ENCODE assay signal across 9 mouse cellular contexts in the genomic region with DNA sequence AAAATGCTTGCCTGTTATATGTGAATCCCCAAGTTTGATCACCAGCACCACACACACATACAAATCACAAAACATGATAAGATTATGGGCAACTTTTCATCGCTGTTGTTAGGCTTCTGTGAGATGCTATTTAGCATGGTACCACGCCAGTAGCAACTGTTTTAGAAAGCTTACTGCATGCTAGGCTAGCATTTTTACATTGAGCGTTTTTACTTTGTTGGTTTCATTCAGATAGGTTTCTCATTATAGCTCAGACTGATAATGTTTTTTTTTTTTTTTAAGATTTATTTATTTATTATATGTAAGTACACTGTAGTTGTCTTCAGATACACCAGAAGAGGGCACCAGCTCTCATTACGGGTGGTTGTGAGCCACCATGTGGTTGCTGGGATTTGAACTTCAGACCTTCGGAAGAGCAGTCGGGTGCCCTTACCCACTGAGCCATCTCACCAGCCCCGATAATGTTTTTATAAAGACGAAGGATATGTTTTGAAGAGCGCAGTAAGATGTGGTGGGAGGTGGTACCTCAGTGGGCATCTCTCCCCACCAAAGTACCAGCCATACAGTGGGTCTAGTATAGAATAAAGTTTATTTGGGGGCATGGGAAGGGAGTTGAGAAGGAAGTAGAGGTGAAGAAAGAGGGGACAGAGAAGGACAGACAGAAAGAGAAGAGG. TPM values are rescaled to one million over a fixed set of nuclear protein-coding genes. Genes with fewer than 3 reads are reported as not detected.
DNase-seq lines count a peak whose midpoint lies in the region; ATAC-seq and TF ChIP-seq lines count a peak whose summit lies in the region.
"Had no signal": no experiment of that assay in that cellular context is flagged by ENCODE, and none has a peak within 500 bp of the region (broad histone marks: within the 10 kb centered on the region; RNA-seq: fewer than 3 reads in every experiment).

No protein-coding gene starts in this region.

- DNase-seq in left cerebral cortex, adult 2 months (ENCODE audit: extremely low spot score in 1 of 2, low spot score in 2 of 2), result no peak
- DNase-seq in left cerebral cortex, adult 9 months (ENCODE audit: low spot score in 2 of 2), result no peak
- no peak for DNase-seq in retina, postnatal 1 day
- no peak for DNase-seq in urinary bladder, postnatal 36 days (ENCODE audit: low spot score in 2 of 2)
- DNase-seq in gastrocnemius, postnatal 36 days, result no peak

- no peak overlapping the region for H3K27ac ChIP-seq in left cerebral cortex, adult 2 months
- no peak overlapping the region for H3K27ac ChIP-seq in embryonic facial prominence, embryonic 15.5 days (replicated peaks)
- H3K27ac ChIP-seq in intestine, postnatal 0 days (ENCODE audit: low read depth, low read length), result no peak overlapping the region
- H3K27ac ChIP-seq in neural tube, embryonic 13.5 days (replicated peaks), result no peak overlapping the region

- peak overlapping the region; percentile 71 for H3K4me3 ChIP-seq in left cerebral cortex, adult 2 months
- H3K4me3 ChIP-seq in embryonic facial prominence, embryonic 15.5 days (replicated peaks), result peak overlapping the region; percentile 62
- peak overlapping the region; percentile 55 for H3K4me3 ChIP-seq in intestine, postnatal 0 days (ENCODE audit: low read depth, low read length)
- peak overlapping the region; percentile 80 for H3K4me3 ChIP-seq in neural tube, embryonic 13.5 days

- intact Hi-C loops in left cerebral cortex, adult 2 months (cut with DNase I), result no loop called here
- intact Hi-C loops in gastrocnemius, postnatal 36 days (cut with DNase I), result no loop called here

- H3K9me3 ChIP-seq in embryonic facial prominence, embryonic 15.5 days (replicated peaks), result no peaks in the 10 kb centered on the region
- H3K9me3 ChIP-seq in intestine, postnatal 0 days (ENCODE audit: control insufficient read depth), result no peaks in the 10 kb centered on the region
- no peaks in the 10 kb centered on the region for H3K9me3 ChIP-seq in neural tube, embryonic 13.5 days

- TF ChIP-seq CTCF in left cerebral cortex, adult 2 months (IDR thresholded peaks at IDR 0.05), result no peak; the same call in none of the 2 replicates
- peak; percentile 49 for TF ChIP-seq CTCF in intestine, postnatal 0 days (IDR thresholded peaks at IDR 0.05; ENCODE audit: low read depth)

- no peaks in the 10 kb centered on the region for H3K27me3 ChIP-seq in embryonic facial prominence, embryonic 15.5 days
- H3K27me3 ChIP-seq in intestine, postnatal 0 days (replicated peaks; ENCODE audit: control insufficient read depth, insufficient read depth, low read length), result no peaks in the 10 kb centered on the region
- no peaks in the 10 kb centered on the region for H3K27me3 ChIP-seq in neural tube, embryonic 13.5 days

- H3K4me2 ChIP-seq in embryonic facial prominence, embryonic 15.5 days (replicated peaks), result peak overlapping the region; percentile 72
- H3K4me2 ChIP-seq in intestine, postnatal 0 days (replicated peaks; ENCODE audit: low read depth), result peak overlapping the region; percentile 66
- peak overlapping the region; percentile 89 for H3K4me2 ChIP-seq in neural tube, embryonic 13.5 days

- peaks cover 49% of the 10 kb centered on the region for H3K36me3 ChIP-seq in embryonic facial prominence, embryonic 15.5 days
- H3K36me3 ChIP-seq in intestine, postnatal 0 days (ENCODE audit: control insufficient read depth, insufficient read depth), result peaks cover 54% of the 10 kb centered on the region
- peaks cover 61% of the 10 kb centered on the region for H3K36me3 ChIP-seq in neural tube, embryonic 13.5 days

- peak overlapping the region; percentile 51 for H3K9ac ChIP-seq in embryonic facial prominence, embryonic 15.5 days
- H3K9ac ChIP-seq in intestine, postnatal 0 days (ENCODE audit: low read depth, low read length), result no peak overlapping the region
- peak overlapping the region; percentile 80 for H3K9ac ChIP-seq in neural tube, embryonic 13.5 days

- 0 out of 2 replicates have a peak, but pooled peaks cover 3% of the 10 kb centered on the region for H3K4me1 ChIP-seq in embryonic facial prominence, embryonic 15.5 days
- H3K4me1 ChIP-seq in intestine, postnatal 0 days (replicated peaks; ENCODE audit: control insufficient read depth, insufficient read depth, low read length), result no peaks in the 10 kb centered on the region
- H3K4me1 ChIP-seq in neural tube, embryonic 13.5 days (replicated peaks), result peaks cover 22% of the 10 kb centered on the region

- no peak for ATAC-seq in embryonic facial prominence, embryonic 15.5 days (ENCODE audit: insufficient number of reproducible peaks, low FRiP score, low TSS enrichment, low read depth)
- no peak for ATAC-seq in intestine, postnatal 0 days
- no peak for ATAC-seq in neural tube, embryonic 13.5 days (ENCODE audit: low read depth)

- 66% methylated on average over 9 of the region's 9 CpGs for WGBS in embryonic facial prominence, embryonic 15.5 days
- 57% methylated on average over 9 of the region's 9 CpGs for WGBS in intestine, postnatal 0 days
- 70% methylated on average over 9 of the region's 9 CpGs for WGBS in neural tube, embryonic 13.5 days

RNA-seq across cellular contexts. Expression of a gene that starts 1.1 kb away (rescaled TPM):
- total RNA-seq in left cerebral cortex, adult 2 months (2021), result 10 to 100 TPM; 52.6 to 55.1 TPM
- polyA plus RNA-seq in embryonic facial prominence, embryonic 15.5 days (2015; fragmentation: Nextera tagmentation; extraction: Ambion mirVana), result 75.4 and 78.9 TPM in 2 replicates
- polyA plus RNA-seq in intestine, postnatal 0 days (2015; fragmentation: Nextera tagmentation; extraction: Ambion mirVana), result 74.9 and 79.5 TPM in 2 replicates
- polyA plus RNA-seq in neural tube, embryonic 13.5 days (2015; fragmentation: Nextera tagmentation; extraction: Ambion mirVana), result 69.5 and 73.0 TPM in 2 replicates
- total RNA-seq in gastrocnemius, postnatal 36 days (2021), result 10 to 100 TPM; 36.7 to 42.3 TPM

RNA-seq across cellular contexts. Expression of a gene that starts 9.7 kb away (rescaled TPM):
- 10 to 100 TPM; 15.1 to 15.6 TPM for total RNA-seq in left cerebral cortex, adult 2 months (2021)
- polyA plus RNA-seq in embryonic facial prominence, embryonic 15.5 days (2015; fragmentation: Nextera tagmentation; extraction: Ambion mirVana), result 54.5 and 56.2 TPM in 2 replicates
- 13.9 and 14.1 TPM in 2 replicates for polyA plus RNA-seq in intestine, postnatal 0 days (2015; fragmentation: Nextera tagmentation; extraction: Ambion mirVana)
- polyA plus RNA-seq in neural tube, embryonic 13.5 days (2015; fragmentation: Nextera tagmentation; extraction: Ambion mirVana), result 36.2 and 41.4 TPM in 2 replicates
- total RNA-seq in gastrocnemius, postnatal 36 days (2021), result 1 to 10 TPM; 6.2 to 8.0 TPM

RNA-seq across cellular contexts. Expression of a gene that starts 10.1 kb away (rescaled TPM):
- 10 to 100 TPM; 22.9 to 24.7 TPM for total RNA-seq in left cerebral cortex, adult 2 months (2021)
- 19.8 and 22.4 TPM in 2 replicates for polyA plus RNA-seq in embryonic facial prominence, embryonic 15.5 days (2015; fragmentation: Nextera tagmentation; extraction: Ambion mirVana)
- 5.8 and 6.1 TPM in 2 replicates for polyA plus RNA-seq in intestine, postnatal 0 days (2015; fragmentation: Nextera tagmentation; extraction: Ambion mirVana)
- polyA plus RNA-seq in neural tube, embryonic 13.5 days (2015; fragmentation: Nextera tagmentation; extraction: Ambion mirVana), result 20.1 and 22.2 TPM in 2 replicates
- 1 to 10 TPM; 3.0 to 4.1 TPM for total RNA-seq in gastrocnemius, postnatal 36 days (2021)

RNA-seq across cellular contexts. Expression of a gene that starts 14.3 kb away (rescaled TPM):
- 100 to 1,000 TPM; 148 to 151 TPM for total RNA-seq in left cerebral cortex, adult 2 months (2021)
- polyA plus RNA-seq in embryonic facial prominence, embryonic 15.5 days (2015; fragmentation: Nextera tagmentation; extraction: Ambion mirVana), result 240 and 246 TPM in 2 replicates
- 93.8 and 107 TPM in 2 replicates for polyA plus RNA-seq in intestine, postnatal 0 days (2015; fragmentation: Nextera tagmentation; extraction: Ambion mirVana)
- 186 and 218 TPM in 2 replicates for polyA plus RNA-seq in neural tube, embryonic 13.5 days (2015; fragmentation: Nextera tagmentation; extraction: Ambion mirVana)
- 100 to 1,000 TPM; 183 to 199 TPM for total RNA-seq in gastrocnemius, postnatal 36 days (2021)

RNA-seq across cellular contexts. Expression of a gene that starts 28.1 kb away (rescaled TPM):
- 1 to 10 TPM; 4.5 to 8.2 TPM for total RNA-seq in left cerebral cortex, adult 2 months (2021)
- 200 and 206 TPM in 2 replicates for polyA plus RNA-seq in embryonic facial prominence, embryonic 15.5 days (2015; fragmentation: Nextera tagmentation; extraction: Ambion mirVana)
- polyA plus RNA-seq in intestine, postnatal 0 days (2015; fragmentation: Nextera tagmentation; extraction: Ambion mirVana), result 0.81 and 1.9 TPM in 2 replicates
- 193 and 205 TPM in 2 replicates for polyA plus RNA-seq in neural tube, embryonic 13.5 days (2015; fragmentation: Nextera tagmentation; extraction: Ambion mirVana)
- total RNA-seq in gastrocnemius, postnatal 36 days (2021), result under 1 TPM; 0.37 to 0.48 TPM
- polyA plus RNA-seq: activated CD4-positive, CD25-positive, alpha-beta regulatory T cell, adult 4 months had no signal
